Mouse (Mus musculus) T-helper 17 cell (primary cell): Measurements from ENCODE around the gene Arsb.

Source experiments
- in situ Hi-C, 2 experiments: fragments of 300-600 bp; cut with MboI, MseI; formaldehyde crosslinking; loops; 1 replicate in 1 of 2; 2 replicates in 1 of 2; pipeline ENCODE4 v1.15.1; 2025; ENCODE audit warnings: high pct_unique_total_duplicates in 2 of 2

Arsb gene

GRCm38 (mm10) chr13:93882132-93882531 lies 110.7 kb downstream of the Arsb start:
- in situ Hi-C loops, result no loop called here

- in situ Hi-C loops, result no loop called here
Measured at GRCm38 (mm10) chr13:93886999-93887398, 115.6 kb downstream of the Arsb start.

GRCm38 (mm10) chr13:93888196-93888595 lies 116.8 kb downstream of the Arsb start:
- in situ Hi-C loops, result no loop called here

GRCm38 (mm10) chr13:93888916-93889315 lies 117.5 kb downstream of the Arsb start:
- in situ Hi-C loops, result no loop called here

GRCm38 (mm10) chr13:93889991-93890390 lies 118.6 kb downstream of the Arsb start:
- in situ Hi-C loops, result loop anchor here in 1 of 2 experiments (10.0 kb wide), 1 partner anchor 1875 kb away; no protein-coding TSS in a partner anchor

- in situ Hi-C loops, result loop anchor here in 1 of 2 experiments (10.0 kb wide), 1 partner anchor 1874 kb away; no protein-coding TSS in a partner anchor
Measured at GRCm38 (mm10) chr13:93891276-93891675, 119.8 kb downstream of the Arsb start.

GRCm38 (mm10) chr13:93892101-93892500 lies 120.7 kb downstream of the Arsb start:
- in situ Hi-C loops, result loop anchor here in 1 of 2 experiments (10.0 kb wide), 1 partner anchor 1873 kb away; no protein-coding TSS in a partner anchor

GRCm38 (mm10) chr13:93894105-93894504 lies 122.7 kb downstream of the Arsb start:
- in situ Hi-C loops, result loop anchor here in 1 of 2 experiments (10.0 kb wide), 1 partner anchor 1871 kb away; no protein-coding TSS in a partner anchor

- in situ Hi-C loops, result loop anchor here in 1 of 2 experiments (10.0 kb wide), 1 partner anchor 1869 kb away; no protein-coding TSS in a partner anchor
Measured at GRCm38 (mm10) chr13:93895430-93895829, 124.0 kb downstream of the Arsb start.

GRCm38 (mm10) chr13:93897943-93898826 lies 126.8 kb downstream of the Arsb start:
- in situ Hi-C loops, result loop anchor here in 1 of 2 experiments (10.0 kb wide), 1 partner anchor 1867 kb away; no protein-coding TSS in a partner anchor

GRCm38 (mm10) chr13:93899378-93900256 lies 128.2 kb downstream of the Arsb start:
- in situ Hi-C loops, result loop anchor here in 1 of 2 experiments (10.0 kb wide), 1 partner anchor 1865 kb away; no protein-coding TSS in a partner anchor

GRCm38 (mm10) chr13:93900934-93901626 lies 129.7 kb downstream of the Arsb start:
- in situ Hi-C loops, result no loop called here

GRCm38 (mm10) chr13:93902126-93902525 lies 130.7 kb downstream of the Arsb start:
- in situ Hi-C loops, result no loop called here

- in situ Hi-C loops, result no loop called here
Measured at GRCm38 (mm10) chr13:93906552-93907245, 135.3 kb downstream of the Arsb start.

- in situ Hi-C loops, result no loop called here
Measured at GRCm38 (mm10) chr13:93907971-93908370, 136.5 kb downstream of the Arsb start.

GRCm38 (mm10) chr13:93909847-93910246 lies 138.4 kb downstream of the Arsb start:
- in situ Hi-C loops, result no loop called here

- in situ Hi-C loops, result no loop called here
Measured at GRCm38 (mm10) chr13:93911037-93911436, 139.6 kb downstream of the Arsb start.

GRCm38 (mm10) chr13:93912326-93912915 lies 141.0 kb downstream of the Arsb start:
- in situ Hi-C loops, result no loop called here

- in situ Hi-C loops, result no loop called here
Measured at GRCm38 (mm10) chr13:93914206-93914605, 142.8 kb downstream of the Arsb start.
